Mouse (Mus musculus) effector memory CD4-positive, alpha-beta T cell, adult 7 months (primary cell): Measurements from ENCODE around the gene Ptf1a. TPM values are rescaled to one million over a fixed set of nuclear protein-coding genes. Genes with fewer than 3 reads are reported as not detected.

Source experiments
- polyA plus RNA-seq: library from polyadenylated mRNA; unstranded; fragments of 100-300 nt; shearing (Covaris generic); gene quantifications from one replicate; pipeline ENCODE4 v1.2.1, GENCODE M21; 2017

Gene Ptf1a
- not detected for polyA plus RNA-seq

GRCm38 (mm10) chr2:19444931-19445831 is at the start of gene Ptf1a:
Gene Ptf1a, plus strand, starts transcription at chr2:19445663.

Other genes starting within 250 kb of the Ptf1a start
- 2.3 TPM for gene Armc3, start 246.4 kb upstream of the Ptf1a start, polyA plus RNA-seq
- gene Msrb2, start 74.2 kb upstream of the Ptf1a start, polyA plus RNA-seq, result 5.8 TPM
- not detected for gene 4921504E06Rik, start 108.3 kb downstream of the Ptf1a start, polyA plus RNA-seq
- 28.6 TPM for gene Otud1, start 212.1 kb downstream of the Ptf1a start, polyA plus RNA-seq